Mouse (Mus musculus): ENCODE results near the gene Tmem143. TPM values are rescaled to one million over a fixed set of nuclear protein-coding genes. Genes with fewer than 3 reads are reported as not detected.

Tmem143 gene
- 22.1 and 29.7 TPM in 2 replicates for total RNA-seq (2014; rRNA removed)
- polyA plus RNA-seq (2015; fragmentation: Nextera tagmentation; extraction: Ambion mirVana) = 4.9 and 5.7 TPM in 2 replicates

DNA sequence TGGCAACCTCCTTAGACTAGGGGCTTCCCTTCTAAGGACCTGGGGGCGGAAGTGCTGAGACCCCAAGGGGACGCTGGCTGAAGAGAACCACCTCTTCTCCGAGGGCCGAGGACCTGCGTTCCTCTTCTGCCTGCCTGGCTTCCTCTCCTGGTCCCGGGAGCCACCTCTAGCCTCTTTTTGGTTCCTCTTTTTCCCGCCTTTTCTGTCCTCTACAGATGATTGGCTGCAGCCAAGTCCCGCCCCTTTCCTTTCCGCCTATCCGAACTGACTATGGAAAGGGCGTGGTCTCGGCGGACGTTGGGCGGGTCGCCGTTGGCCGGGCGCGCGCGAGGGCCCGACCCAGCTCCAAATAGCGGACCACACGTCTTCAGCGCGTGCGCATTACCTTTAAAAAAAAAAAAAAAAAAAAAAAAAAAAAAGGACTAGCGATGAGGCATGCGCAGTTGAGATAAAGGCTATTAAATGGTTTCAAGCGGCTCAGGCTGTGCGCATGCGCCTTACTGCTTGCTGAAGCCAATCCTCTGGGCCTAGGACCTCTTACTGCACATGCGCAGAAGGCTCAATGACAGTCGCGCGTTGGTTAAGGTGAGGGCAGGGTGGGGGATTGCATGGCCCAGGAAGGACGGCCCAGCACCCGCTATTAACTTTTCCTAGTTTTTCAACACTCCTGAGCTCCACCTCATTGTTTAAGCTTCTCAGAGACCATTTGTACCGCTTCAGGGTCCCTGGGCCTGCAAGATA, at the start of gene Tmem143, which contains the start of gene Syngr4:
Gene Tmem143, plus strand, starts transcription at position 425 of the 741 bp plus-strand sequence.
Gene Syngr4, minus strand, starts transcription at position 198 of the 741 bp plus-strand sequence.
- Histone ChIP-seq H3K27ac (ENCODE audit: low read depth, low read length) (peak within 1 kb of the TSS; percentile 74), H3K9me3 (ENCODE audit: low read length) (no peaks in the 10 kb centered on the region), H3K9ac (peak within 1 kb of the TSS; percentile 63), H3K4me2 (ENCODE audit: low read depth) (peak within 1 kb of the TSS; percentile 71), H3K36me3 (ENCODE audit: insufficient read depth) (no peaks in the 10 kb centered on the region), H3K27me3 (ENCODE audit: insufficient read depth, low read length) (no peaks in the 10 kb centered on the region), H3K4me1 (ENCODE audit: insufficient read depth) (no peaks in the 10 kb centered on the region), H3K4me3 (ENCODE audit: low read depth, low read length) (peak within 1 kb of the TSS; percentile 55)
- WGBS = 1% methylated on average over 40 of the region's 40 CpGs
- ATAC-seq = peak; percentile 93
- DNase-seq = peak; percentile 99
- no peak for TF ChIP-seq CTCF (IDR thresholded peaks at IDR 0.05; ENCODE audit: low read depth)

DNA sequence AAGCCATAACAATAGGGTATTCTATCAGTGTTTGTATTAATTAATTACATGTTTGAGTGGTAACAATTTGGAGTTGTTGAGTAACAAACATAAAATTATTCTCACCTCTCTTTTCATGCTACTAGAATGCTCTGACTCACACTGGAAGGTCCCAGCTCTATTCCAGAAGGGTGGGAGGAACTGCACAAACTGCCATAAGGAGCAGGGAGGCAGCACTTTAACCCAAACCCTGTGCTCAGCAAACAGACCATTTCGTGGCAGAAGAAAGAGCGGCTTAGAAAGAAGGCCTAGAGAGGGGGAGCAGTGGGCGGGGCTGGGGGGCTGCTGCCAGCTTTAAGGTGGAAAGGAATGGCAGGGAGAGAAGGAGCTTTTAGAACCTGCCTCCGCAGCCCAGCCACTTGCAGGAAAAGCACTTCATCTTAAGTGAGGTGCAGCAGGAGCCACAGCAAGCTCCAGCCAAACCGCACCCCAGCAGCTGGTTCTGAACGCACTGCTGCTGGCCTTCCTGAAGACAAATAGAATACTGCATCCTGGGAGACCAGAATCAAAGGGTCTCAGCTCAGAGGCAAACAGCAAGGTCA, 48.2 kb upstream of the Tmem143 start:
- H3K9ac ChIP-seq = no peak overlapping the region
- no peaks in the 10 kb centered on the region; the same call in 1 of the 2 replicates for H3K36me3 ChIP-seq (ENCODE audit: insufficient read depth)
- DNase-seq (no peak), ATAC-seq (no peak)
- no peak overlapping the region for H3K27ac ChIP-seq (ENCODE audit: low read depth, low read length)
- H3K4me3 ChIP-seq (ENCODE audit: low read depth, low read length) = no peak overlapping the region
- TF ChIP-seq CTCF (IDR thresholded peaks at IDR 0.05; ENCODE audit: low read depth) = no peak
- H3K4me2 ChIP-seq (ENCODE audit: low read depth) = no peak overlapping the region
- H3K27me3 ChIP-seq (ENCODE audit: insufficient read depth, low read length) = no peaks in the 10 kb centered on the region
- H3K9me3 ChIP-seq (ENCODE audit: low read length) = no peaks in the 10 kb centered on the region
- H3K4me1 ChIP-seq (ENCODE audit: insufficient read depth) = no peaks in the 10 kb centered on the region
- 7% methylated on average over 6 of the region's 6 CpGs for WGBS

- no peaks in the 10 kb centered on the region; the same call in 1 of the 2 replicates for H3K36me3 ChIP-seq (ENCODE audit: insufficient read depth)
- no peaks in the 10 kb centered on the region for H3K27me3 ChIP-seq (ENCODE audit: insufficient read depth, low read length)
- no peak overlapping the region for H3K4me3 ChIP-seq (ENCODE audit: low read depth, low read length)
- no peak overlapping the region for H3K27ac ChIP-seq (ENCODE audit: low read depth, low read length)
- 70% methylated on average over 3 of the region's 3 CpGs for WGBS
- no peaks in the 10 kb centered on the region for H3K9me3 ChIP-seq (ENCODE audit: low read length)
- no peak overlapping the region for H3K4me2 ChIP-seq (ENCODE audit: low read depth)
- ATAC-seq = no peak
- H3K9ac ChIP-seq = no peak overlapping the region
- DNase-seq = no peak
- no peak for TF ChIP-seq CTCF (IDR thresholded peaks at IDR 0.05; ENCODE audit: low read depth)
- no peaks in the 10 kb centered on the region for H3K4me1 ChIP-seq (ENCODE audit: insufficient read depth)
Measured at GRCm38 (mm10) chr7:45850661-45851060, 46.1 kb upstream of the Tmem143 start.

- 79% methylated on average over 12 of the region's 12 CpGs for WGBS
- ATAC-seq (no peak), DNase-seq (no peak)
- Histone ChIP-seq H3K4me2 (ENCODE audit: low read depth) (no peak overlapping the region), H3K36me3 (ENCODE audit: insufficient read depth) (no peaks in the 10 kb centered on the region; the same call in 1 of the 2 replicates), H3K27ac (ENCODE audit: low read depth, low read length) (no peak overlapping the region), H3K4me3 (ENCODE audit: low read depth, low read length) (no peak overlapping the region), H3K9ac (no peak overlapping the region), H3K27me3 (ENCODE audit: insufficient read depth, low read length) (no peaks in the 10 kb centered on the region; the same call in none of the 2 replicates), H3K9me3 (ENCODE audit: low read length) (no peaks in the 10 kb centered on the region), H3K4me1 (ENCODE audit: insufficient read depth) (peaks cover 5% of the 10 kb centered on the region; the same call in 1 of the 2 replicates)
- no peak for TF ChIP-seq CTCF (IDR thresholded peaks at IDR 0.05; ENCODE audit: low read depth)
Measured at GRCm38 (mm10) chr7:45853089-45853488, 43.7 kb upstream of the Tmem143 start.

GRCm38 (mm10) chr7:45856950-45857901, 39.5 kb upstream of the Tmem143 start:
- 9% methylated on average over 30 of the region's 30 CpGs for WGBS

GRCm38 (mm10) chr7:45859008-45859407, 37.7 kb upstream of the Tmem143 start:
- H3K4me3 ChIP-seq (ENCODE audit: low read depth, low read length) = no peak overlapping the region
- no peak overlapping the region for H3K9ac ChIP-seq
- DNase-seq (no peak), ATAC-seq (no peak)
- H3K4me1 ChIP-seq (ENCODE audit: insufficient read depth) = peaks cover 5% of the 10 kb centered on the region; the same call in 1 of the 2 replicates
- no peak overlapping the region for H3K4me2 ChIP-seq (ENCODE audit: low read depth)
- no peaks in the 10 kb centered on the region for H3K36me3 ChIP-seq (ENCODE audit: insufficient read depth)
- TF ChIP-seq CTCF (IDR thresholded peaks at IDR 0.05; ENCODE audit: low read depth) = no peak
- H3K27ac ChIP-seq (ENCODE audit: low read depth, low read length) = no peak overlapping the region
- H3K27me3 ChIP-seq (ENCODE audit: insufficient read depth, low read length) = no peaks in the 10 kb centered on the region; the same call in none of the 2 replicates
- no peaks in the 10 kb centered on the region for H3K9me3 ChIP-seq (ENCODE audit: low read length)
- WGBS = 75% methylated on average over 4 of the region's 4 CpGs

More at GRCm38 (mm10) chr7:45856950-45857901, 39.5 kb upstream of the Tmem143 start:
- DNase-seq (peak; percentile 49), ATAC-seq (peak; percentile 39; the same call in 1 of the 2 replicates)
- Histone ChIP-seq H3K4me2 (ENCODE audit: low read depth) (peak overlapping the region; percentile 53), H3K36me3 (ENCODE audit: insufficient read depth) (no peaks in the 10 kb centered on the region; the same call in 1 of the 2 replicates), H3K9me3 (ENCODE audit: low read length) (no peaks in the 10 kb centered on the region), H3K9ac (peak overlapping the region; percentile 45), H3K4me1 (ENCODE audit: insufficient read depth) (peaks cover 5% of the 10 kb centered on the region; the same call in 1 of the 2 replicates), H3K27ac (ENCODE audit: low read depth, low read length) (no peak overlapping the region), H3K27me3 (ENCODE audit: insufficient read depth, low read length) (no peaks in the 10 kb centered on the region; the same call in none of the 2 replicates), H3K4me3 (ENCODE audit: low read depth, low read length) (peak overlapping the region; percentile 35)
- no peak for TF ChIP-seq CTCF (IDR thresholded peaks at IDR 0.05; ENCODE audit: low read depth)

All from forebrain, postnatal 0 days (tissue).